Mouse (Mus musculus) brain, embryonic 14.5 days (tissue): ENCODE data around the gene BC147527.

Experiments used
- CTCF ChIP-seq: fragments of 200-500 bp; IDR thresholded peaks from 2 replicates; pipeline ENCODE4 v1.5.1; 2012; ENCODE audit warnings: inconsistent platforms, mild to moderate bottlenecking, moderate library complexity, borderline replicate concordance; ENCODE audit not compliant: insufficient read depth, insufficient read length; ENCODE audit errors: extremely low read depth
- POLR2A ChIP-seq: fragments of 200-500 bp; IDR thresholded peaks from 2 replicates; pipeline ENCODE4 v1.6.1; 2012; ENCODE audit warnings: mild to moderate bottlenecking, inconsistent platforms, borderline replicate concordance; ENCODE audit not compliant: poor library complexity, insufficient read depth, insufficient read length, severe bottlenecking; ENCODE audit errors: extremely low read depth

DNA sequence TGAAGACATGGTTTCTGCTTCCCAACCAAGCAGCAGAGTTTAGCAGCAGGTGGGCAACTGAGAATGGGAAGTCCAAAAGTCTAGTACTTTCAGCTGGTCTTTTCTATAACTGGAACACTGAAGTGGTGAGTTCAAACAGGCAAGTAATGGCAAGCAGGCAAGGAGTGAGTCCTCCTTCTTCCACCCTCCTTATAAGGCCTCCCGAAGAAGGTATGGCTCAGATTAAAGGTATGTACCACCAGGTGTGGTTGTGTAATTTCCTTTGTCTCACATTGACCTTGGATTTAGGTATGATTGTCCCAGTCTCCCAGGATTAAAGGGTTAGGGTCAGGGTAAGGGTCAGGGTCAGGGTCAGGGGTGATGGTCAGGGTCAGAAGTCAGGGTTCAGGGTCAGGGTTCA is 20.5 kb downstream of the BC147527 start:
- TF ChIP-seq POLR2A (no peak), CTCF (no peak)
